Mouse (Mus musculus) gastrocnemius, adult 18-20 months (tissue): ENCODE results near the gene Shcbp1l. TPM values are rescaled to one million over a fixed set of nuclear protein-coding genes. Genes with fewer than 3 reads are reported as not detected.
"Not testable (repeated sequence)": the region's sequence is repeated elsewhere in the genome, so short reads cannot be mapped to it uniquely, and the experiment has no call there.

Experiments used
- DNase-seq: peaks from one replicate; pipeline ENCODE4 v3.0.0; 2021; ENCODE audit warnings: low spot score
- long read RNA-seq, 2 experiments: library from polyadenylated mRNA; stranded (forward); transcript quantifications; one replicate each; pipeline ENCODE4 v2.0.0; 2021
- total RNA-seq, 2 experiments: library from RNA; stranded (reverse); gene quantifications; 2 replicates each; pipeline ENCODE4 v1.2.3; 2021

Shcbp1l gene
- not detected for total RNA-seq
- long read RNA-seq, experiment 1: 0 reads
- long read RNA-seq, experiment 2: 0 reads

DNA sequence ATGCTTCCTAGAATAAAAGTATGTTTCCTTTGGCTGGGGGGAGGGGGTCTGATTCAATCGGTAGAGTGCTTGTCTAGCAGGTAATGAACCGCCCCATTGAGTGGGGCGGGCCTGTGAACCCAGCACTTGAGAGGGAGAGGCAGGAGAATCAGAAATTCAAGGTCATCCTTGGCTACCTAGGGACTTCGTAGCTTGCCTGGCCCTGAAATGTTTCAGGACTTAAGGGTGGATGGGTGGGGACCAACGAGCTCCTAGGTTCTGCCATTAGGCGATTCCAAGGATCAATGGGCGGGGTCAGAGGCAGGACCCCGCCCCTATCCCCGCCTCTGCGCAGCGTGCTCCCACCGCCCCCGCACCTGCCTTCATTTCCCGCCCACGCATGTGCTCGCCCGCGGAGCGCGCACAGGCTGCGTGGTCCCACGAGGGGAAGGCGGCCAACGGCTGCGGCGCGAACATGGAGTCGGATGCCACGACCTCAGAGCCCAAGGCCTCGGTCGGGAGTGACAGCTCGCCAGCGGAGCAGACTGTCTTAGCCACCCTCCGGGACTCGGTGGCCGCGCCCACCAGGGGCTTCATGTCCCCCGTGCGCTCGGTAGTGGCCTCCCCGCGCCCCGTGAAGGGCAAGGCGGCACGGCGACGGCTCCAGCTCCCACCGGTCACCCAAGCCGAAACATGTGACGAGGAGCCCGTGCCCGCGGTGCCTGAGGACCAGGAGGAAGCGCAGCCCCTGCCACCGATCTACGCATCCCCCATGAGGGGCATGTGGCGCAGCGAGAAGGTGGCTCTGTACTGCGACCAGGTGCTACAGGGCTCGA, at the start of gene Shcbp1l:
TSS of gene Shcbp1l (plus strand) at position 393 of the 815 bp plus-strand sequence.
- peak; percentile 25 for DNase-seq

DNA sequence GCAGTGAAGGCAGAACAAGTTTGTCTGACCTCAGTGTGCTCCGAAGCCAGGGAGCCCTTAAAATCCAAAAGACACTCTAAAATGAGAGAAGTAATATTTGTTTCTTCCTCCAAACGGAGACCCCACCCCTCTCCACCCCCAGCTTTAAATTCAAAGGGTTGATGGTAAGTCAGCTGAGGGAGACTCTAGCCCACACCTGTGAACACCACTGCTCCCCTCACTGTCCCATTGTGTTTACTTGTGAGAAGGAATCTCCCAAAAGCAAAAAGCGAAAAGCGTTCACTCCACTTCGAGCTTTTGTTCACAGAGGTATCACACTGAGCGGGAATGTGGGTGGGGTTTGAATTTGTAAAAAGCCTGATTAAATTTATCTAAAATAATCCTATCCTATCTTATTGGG, 48.5 kb upstream of the Shcbp1l start:
- no peak for DNase-seq

DNA sequence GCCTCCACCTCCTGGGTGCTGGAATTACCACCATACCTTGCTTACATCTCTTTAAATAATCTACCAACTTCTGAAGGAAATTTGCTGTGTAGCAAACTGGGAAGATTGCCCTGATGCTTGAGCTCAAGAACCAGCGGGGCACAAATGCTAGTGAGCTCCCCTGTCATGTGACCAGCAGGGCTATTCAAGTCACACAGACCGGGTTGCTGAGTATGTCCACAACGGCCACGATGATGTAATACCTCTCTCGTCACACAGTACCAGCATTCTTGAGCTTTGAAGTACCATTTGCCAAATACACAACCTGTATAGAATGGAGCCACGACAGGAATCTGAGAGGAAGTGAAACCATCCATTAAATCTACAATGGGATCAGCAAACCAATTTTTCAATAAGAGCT, 46.4 kb upstream of the Shcbp1l start:
- DNase-seq: no peak

DNA sequence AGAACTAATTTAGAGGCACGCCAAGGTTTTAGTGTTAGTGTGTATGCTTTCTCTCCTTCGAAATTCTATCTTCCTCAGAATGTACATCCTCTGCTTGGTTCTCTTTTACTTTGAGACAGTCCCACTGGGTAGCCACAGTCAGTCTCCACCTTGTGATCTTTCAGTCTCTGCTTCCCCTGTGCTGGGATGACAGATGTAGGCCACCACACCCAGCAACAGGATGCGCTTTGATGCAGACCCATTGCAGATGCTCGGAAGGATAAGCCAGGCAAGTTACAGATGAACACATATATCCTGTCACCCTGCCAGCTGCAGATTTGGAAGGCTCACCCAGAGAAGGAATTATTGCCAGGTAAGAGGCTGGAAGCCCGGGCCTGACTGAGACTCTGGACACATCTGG, 45.1 kb upstream of the Shcbp1l start:
- DNase-seq: no peak

DNA sequence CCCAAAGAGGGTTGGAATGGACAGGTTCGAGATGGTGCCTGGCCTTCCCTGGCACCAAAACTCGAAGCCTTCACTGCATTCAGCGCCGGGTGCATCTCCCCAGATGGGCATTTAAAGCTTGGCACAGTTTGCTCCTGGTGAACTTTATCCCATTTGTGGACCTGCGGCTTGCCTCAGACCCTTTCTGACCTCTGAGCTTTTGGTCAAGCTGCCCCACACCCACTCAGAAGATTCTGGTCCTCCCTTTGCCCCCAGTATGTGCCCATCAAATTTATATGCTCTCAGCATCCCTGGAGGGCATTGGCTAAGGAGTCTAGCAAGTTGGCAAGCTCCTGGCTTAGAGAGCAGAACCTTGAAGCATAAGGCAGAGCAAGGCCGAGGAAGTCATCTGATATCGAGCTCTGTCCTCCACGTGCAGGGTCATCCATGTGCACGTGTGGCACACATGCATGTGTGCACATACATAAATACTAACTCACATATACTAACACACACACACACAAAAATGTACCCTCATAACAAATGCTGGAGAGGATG, 44.1 kb upstream of the Shcbp1l start:
- DNase-seq: no peak

DNA sequence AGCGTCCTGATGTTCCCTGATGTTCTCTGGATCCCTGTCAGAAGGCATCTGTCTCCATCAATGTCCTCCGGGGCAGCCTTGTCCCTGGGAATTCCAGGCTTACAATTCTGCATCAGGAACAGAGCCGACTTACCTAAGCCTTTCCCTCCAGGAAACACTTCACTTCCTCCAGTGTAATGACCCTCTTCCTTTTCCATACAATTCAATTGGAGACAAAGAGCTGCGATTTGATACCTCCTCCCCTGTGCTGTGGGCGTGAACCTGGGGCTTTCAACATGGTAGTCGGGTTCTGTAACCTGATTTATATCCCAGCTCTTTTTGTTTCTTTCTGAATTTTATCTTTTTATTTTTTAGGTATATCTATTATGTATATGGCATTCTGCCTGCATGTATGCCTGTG, 39.9 kb upstream of the Shcbp1l start:
- DNase-seq: no peak

DNA sequence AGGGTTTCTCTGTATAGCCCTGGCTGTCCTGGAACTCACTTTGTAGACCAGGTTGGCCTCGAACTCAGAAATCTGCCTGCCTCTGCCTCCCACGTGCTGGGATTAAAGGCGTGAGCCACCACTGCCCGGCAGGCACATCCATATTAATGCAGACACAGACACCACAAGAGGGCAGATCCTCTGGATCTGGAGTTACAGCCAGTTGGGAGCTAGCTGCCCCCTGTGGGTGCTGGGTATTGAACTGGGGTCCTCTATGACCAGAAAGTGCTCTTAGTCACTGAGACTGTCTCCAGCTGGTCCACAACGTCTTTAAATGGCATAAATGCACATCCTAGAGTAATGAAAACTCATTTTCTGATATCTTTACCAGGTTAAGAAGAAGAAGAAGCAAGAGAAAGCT, 39.3 kb upstream of the Shcbp1l start:
- not testable (repeated sequence) for DNase-seq

DNA sequence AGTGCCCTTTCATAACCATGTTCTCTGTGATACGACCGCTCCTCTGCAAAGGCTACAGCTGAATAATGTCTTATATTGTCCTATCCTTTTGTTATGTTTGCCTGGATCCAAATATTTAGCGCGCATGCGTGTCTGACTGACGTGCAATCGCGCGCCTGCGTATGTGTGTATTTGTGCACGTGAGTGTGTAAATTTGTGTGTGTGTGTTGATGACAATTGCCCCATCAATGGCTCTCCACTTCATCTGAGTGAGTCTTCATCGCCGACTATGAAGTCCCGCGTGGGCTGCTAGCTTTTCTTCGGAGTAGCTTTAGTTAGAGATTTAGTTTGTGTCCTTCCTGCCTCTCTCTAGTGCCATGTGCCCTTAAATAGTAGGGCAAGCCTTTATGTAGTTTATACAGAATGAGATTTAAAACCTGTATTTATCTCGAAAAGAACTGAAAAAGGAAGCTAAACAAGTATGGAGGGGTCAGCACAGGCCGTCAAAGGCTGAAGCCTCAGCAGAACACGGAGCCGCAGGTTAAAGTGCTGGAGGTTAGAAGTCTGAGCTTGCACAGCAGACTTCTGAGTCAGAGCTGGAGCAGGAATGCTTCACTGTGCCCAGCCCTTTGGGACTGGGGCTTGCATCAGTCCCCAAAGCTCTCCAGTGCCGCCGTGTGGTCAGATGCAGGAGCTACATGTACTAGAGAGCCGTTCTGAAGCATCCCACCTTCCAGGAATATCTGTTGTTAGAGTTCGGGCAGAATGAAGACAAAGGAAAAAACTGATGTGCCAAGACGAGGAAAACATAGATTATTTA, 38.5 kb upstream of the Shcbp1l start:
- peak; percentile 87 for DNase-seq

DNA sequence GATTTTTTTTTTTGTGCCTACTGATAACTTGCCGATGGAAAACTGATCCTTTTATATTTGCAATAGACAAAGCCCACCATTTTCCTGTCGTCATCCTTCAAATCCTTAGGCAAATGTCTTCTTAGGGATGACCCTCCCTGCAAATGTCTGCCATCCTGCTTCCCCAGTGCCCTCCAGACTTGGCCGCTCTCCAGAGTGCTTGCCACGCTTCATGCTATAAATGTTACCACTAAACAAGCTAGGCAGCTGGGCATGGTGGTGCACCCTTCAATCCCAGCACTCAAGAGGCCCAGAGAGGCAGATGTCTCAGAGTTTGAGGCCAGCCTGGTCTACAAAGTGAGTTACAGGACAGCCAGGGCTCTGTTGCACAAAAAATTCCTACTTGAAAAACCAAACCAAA, 29.3 kb upstream of the Shcbp1l start:
- DNase-seq: not testable (repeated sequence)

DNA sequence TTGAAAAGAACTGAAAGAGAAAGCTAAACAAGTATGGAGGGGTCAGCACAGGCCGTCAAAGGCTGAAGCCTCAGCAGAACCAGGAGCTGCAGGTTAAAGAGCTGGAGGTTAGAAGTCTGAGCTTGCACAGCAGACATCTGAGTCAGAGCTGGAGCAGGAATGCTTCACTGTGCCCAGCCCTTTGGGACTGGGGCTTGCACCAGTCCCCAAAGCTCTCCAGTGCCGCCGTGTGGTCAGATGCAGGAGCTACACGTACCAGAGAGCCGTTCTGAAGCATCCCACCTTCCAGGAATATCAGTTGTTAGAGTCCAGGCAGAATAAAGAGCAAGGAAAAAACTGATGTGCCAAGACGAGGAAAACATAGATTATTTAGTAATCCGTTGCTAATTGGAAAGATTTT, 23.2 kb upstream of the Shcbp1l start:
- DNase-seq: peak; percentile 67

DNA sequence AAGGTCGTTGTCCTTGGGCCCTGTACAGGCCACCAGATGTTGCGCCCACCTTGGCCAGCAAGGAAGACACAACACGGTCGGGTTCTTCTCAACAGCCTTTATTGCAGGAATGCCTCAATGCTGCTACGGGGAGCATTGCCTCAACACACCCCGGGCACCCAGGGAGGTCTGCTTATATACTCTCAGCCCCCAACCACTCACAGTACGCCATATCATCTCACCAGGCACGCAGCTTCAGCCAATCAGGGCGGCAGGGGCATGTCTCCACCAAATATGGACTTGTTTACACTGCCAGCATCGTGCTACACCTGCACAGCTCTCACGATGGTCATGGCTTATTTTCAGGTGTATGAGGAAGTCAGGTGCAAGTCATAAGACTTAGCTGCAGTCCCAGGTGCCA, 17.3 kb upstream of the Shcbp1l start:
- not testable (repeated sequence) for DNase-seq

DNA sequence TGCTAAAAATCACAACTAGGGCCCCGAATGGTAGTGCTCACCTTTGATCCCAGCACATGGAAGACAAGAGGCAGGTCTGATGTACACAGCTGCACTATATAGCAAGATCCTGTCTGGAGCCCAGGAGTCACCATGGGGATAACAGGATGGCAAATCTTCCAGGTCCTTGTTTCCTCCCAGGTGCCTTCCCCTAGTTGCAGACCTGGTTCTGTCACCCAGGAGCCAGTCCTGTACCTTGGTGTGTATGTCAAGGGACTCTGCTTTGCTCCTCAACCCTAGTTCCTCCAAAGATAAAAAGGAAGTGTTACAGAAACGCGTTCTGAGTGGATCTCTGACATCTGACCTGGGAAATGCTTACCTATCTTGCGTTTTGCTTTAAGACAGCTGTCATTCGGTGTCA, 16.7 kb upstream of the Shcbp1l start:
- not testable (repeated sequence) for DNase-seq

DNA sequence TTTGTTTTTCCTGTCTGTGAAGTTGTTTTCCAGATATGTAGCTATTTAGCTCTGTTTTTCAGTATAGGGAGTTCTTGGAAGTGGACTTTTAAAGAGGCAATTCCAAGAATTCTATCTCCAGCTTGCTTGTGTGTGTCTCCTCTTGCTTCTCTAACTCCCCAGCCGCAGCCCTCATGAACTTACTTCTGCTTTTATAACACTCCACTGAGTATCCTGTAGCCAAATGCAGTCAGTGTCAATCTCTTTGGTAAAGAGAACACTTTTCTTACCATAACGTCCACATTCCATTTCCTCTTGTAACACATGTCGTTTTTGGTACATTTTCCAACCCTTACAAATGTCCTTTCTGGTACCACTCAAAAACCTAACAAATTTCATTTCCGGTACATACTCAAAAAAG, 14.0 kb upstream of the Shcbp1l start:
- not testable (repeated sequence) for DNase-seq

DNA sequence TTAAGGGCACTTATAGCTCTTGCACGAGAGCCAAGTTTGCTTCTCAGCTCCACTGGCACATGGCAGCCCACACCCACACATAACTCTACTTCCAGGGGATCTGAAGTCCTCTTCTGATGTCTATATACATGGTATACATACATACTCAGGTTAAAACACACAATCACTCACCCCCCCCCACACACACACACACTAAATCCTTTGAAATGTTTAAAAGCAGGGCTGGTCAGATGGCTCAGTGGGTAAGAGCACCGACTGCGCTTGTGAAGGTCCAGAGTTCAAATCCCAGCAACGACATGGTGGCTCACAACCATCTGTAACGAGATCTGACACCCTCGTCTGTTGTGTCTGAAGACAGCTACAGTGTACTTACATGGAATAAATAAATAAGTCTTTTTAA, 13.2 kb upstream of the Shcbp1l start:
- DNase-seq: no peak

DNA sequence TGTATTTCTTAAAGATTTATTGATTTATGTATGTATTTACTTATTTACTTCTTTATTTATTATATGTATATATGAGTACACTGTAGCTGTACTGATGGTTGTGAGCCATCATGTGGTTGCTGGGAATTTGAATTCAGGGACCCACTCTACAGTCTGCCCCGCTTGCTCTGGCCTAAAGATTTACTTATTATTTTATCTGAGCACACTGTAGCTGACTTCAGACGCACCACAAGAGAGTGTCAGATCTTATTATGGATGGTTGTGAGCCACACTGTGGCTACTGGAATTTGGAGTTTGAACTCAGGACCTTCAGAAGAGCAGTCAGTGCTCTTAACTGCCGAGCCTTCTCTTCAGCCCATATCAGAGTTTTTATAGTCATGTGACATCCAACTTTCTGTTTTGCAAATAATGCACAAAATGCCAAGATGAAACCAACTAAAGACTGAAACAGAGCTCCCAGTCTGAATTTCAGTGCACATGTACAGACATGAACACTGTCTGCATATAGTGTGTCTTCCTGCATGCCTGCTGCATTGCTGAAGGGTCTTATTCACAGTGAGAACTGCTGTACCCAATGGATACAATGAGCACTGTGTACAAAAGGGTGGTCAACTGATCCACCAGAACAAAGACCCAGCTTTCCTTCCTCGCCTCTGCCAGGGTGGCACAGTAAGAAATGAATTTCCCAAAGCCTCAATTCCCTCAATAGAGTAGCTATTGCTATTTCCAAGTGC, 12.1 kb upstream of the Shcbp1l start:
- not testable (repeated sequence) for DNase-seq

DNA sequence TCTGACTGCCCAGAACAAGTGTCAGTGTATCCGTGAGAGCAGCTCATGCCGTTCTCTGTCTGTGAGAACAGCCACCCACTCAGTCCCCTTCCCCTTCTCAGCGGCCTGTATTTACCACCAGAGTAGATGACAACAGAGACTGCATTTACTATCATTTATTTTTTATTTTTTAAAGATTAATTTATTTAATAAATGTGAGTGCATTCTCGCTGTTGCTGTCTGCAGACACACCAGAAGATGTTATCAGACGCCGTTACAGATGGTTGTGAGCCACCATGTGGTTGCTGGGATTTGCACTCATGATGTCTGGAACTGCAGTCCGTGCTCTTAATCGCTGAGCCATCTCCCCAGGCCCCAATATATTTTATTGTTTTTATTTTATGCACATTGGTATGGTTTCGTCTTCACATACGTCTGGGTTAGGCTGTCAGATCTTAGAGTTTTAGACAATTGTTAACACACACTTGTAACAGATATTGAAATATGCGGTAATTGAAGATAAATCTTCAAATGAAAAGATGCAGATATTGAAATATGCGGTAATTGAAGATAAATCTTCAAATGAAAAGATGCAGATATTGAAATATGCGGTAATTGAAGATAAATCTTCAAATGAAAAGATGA, 11.5 kb upstream of the Shcbp1l start:
- not testable (repeated sequence) for DNase-seq

DNA sequence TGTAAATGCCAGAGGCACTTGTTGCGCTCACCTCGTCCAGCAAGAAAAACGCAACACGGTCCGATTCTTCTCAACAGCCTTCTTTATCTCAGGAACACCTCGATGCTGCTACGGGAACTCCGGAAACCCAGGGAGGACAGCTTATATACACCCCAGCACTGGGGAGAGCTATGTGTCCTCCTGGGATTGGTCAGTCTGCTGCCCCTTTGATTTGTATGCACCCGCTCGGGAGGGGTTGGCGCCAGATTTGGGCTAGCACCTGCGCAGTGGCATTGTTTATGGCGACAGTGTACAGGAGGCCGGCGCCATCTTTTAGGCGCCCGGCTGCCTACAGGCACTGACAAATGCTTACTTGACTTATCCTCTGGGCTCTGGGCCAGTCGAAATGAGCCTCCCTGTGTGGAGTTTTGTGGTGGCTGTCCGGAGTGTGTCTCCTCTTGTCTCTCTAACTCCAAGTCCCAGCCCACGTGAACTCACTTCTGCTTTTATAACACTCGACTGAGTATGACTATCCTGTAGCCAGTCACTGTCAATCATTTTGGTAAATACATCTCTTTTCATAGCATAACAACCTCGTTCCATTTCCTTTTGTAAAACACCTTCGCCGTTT, 10.7 kb upstream of the Shcbp1l start:
- DNase-seq: peak; percentile 59

DNA sequence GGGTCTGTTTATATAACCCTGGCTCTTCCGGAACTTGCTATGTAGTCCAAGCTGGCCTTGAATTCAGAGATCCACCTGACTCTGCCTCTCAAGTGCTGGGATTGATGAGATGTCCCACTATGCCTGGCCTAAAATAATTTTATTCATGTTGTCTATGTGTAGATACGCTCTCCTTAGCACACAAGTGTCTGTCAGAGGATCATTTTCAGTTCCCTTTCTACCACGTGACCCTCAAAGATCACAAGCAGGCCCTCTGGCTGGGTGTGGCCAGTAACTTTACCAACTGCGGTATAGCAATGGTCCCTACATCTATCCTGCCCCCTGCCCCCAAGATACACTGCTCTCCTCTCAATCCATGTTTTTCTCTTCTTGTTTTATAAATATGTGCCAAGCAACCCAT, 10.0 kb upstream of the Shcbp1l start:
- peak; percentile 34 for DNase-seq

DNA sequence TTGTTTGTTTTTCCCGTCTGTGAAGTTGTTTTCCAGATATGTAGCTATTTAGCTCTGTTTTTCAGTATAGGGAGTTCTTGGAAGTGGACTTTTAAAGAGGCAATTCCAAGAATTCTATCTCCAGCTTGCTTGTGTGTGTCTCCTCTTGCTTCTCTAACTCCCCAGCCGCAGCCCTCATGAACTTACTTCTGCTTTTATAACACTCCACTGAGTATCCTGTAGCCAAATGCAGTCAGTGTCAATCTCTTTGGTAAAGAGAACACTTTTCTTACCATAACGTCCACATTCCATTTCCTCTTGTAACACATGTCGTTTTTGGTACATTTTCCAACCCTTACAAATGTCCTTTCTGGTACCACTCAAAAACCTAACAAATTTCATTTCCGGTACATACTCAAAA, 9.2 kb upstream of the Shcbp1l start:
- DNase-seq: not testable (repeated sequence)

DNA sequence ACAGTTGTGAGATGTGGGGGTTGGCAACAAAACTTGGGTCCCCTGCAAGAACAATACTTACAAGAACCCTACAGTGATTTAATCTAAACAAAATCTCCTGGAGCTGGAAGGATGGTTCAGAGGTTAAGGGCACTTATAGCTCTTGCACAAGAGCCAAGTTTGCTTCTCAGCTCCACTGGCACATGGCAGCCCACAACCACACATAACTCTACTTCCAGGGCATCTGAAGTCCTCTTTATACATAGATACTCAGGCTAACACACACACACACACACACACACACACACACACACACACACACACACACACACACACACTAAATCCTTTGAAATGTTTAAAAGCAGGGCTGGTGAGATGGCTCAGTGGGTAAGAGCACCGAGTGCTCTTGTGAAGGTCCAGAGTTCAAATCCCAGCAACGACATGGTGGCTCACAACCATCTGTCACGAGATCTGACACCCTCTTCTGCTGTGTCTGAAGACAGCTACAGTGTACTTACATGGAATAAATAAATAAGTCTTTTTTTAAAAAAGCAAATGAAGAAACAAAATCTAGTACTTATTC, 8.6 kb upstream of the Shcbp1l start:
- not testable (repeated sequence) for DNase-seq
